Mouse (Mus musculus): ENCODE results near the gene Ralgapa1.
"Not testable (repeated sequence)": the region's sequence is repeated elsewhere in the genome, so short reads cannot be mapped to it uniquely, and the experiment has no call there.

The Ralgapa1 gene

GRCm38 (mm10) chr12:55798745-55799144, 22.2 kb downstream of the Ralgapa1 start:
- DNase-seq, result no peak

GRCm38 (mm10) chr12:55797103-55797502, 23.9 kb downstream of the Ralgapa1 start:
- DNase-seq, result no peak

GRCm38 (mm10) chr12:55794485-55794884, 26.5 kb downstream of the Ralgapa1 start:
- DNase-seq, result not testable (repeated sequence)

- no peak for DNase-seq
Measured at GRCm38 (mm10) chr12:55785252-55785651, 35.7 kb downstream of the Ralgapa1 start.

GRCm38 (mm10) chr12:55782662-55783061, 38.3 kb downstream of the Ralgapa1 start:
- no peak for DNase-seq

- DNase-seq, result no peak
Measured at GRCm38 (mm10) chr12:55778301-55778700, 42.7 kb downstream of the Ralgapa1 start.

- DNase-seq, result no peak
Measured at GRCm38 (mm10) chr12:55777356-55777755, 43.6 kb downstream of the Ralgapa1 start.

- no peak for DNase-seq
Measured at GRCm38 (mm10) chr12:55774316-55774715, 46.7 kb downstream of the Ralgapa1 start.

GRCm38 (mm10) chr12:55720319-55720718, 100.6 kb downstream of the Ralgapa1 start:
- no peak for DNase-seq

GRCm38 (mm10) chr12:55705881-55706280, 115.1 kb downstream of the Ralgapa1 start:
- DNase-seq, result no peak

- DNase-seq, result peak; percentile 28
Measured at GRCm38 (mm10) chr12:55666699-55667098, 154.3 kb downstream of the Ralgapa1 start.

- not testable (repeated sequence) for DNase-seq
Measured at GRCm38 (mm10) chr12:55663194-55663593, 157.8 kb downstream of the Ralgapa1 start.

- no peak for DNase-seq
Measured at GRCm38 (mm10) chr12:55648011-55648525, 172.9 kb downstream of the Ralgapa1 start.

- no peak for DNase-seq
Measured at GRCm38 (mm10) chr12:55626711-55627110, 194.3 kb downstream of the Ralgapa1 start.

GRCm38 (mm10) chr12:55623254-55623653, 197.7 kb downstream of the Ralgapa1 start:
- DNase-seq, result no peak

- no peak for DNase-seq
Measured at GRCm38 (mm10) chr12:55622615-55623245, 198.2 kb downstream of the Ralgapa1 start.

GRCm38 (mm10) chr12:55620321-55620720, 200.6 kb downstream of the Ralgapa1 start:
- DNase-seq, result no peak

- no peak for DNase-seq
Measured at GRCm38 (mm10) chr12:55610812-55611211, 210.2 kb downstream of the Ralgapa1 start.

- no peak for DNase-seq
Measured at GRCm38 (mm10) chr12:55607902-55608301, 213.1 kb downstream of the Ralgapa1 start.

GRCm38 (mm10) chr12:55604411-55604810, 216.6 kb downstream of the Ralgapa1 start:
- no peak for DNase-seq

GRCm38 (mm10) chr12:55600503-55600994, 220.4 kb downstream of the Ralgapa1 start:
- DNase-seq, result no peak

GRCm38 (mm10) chr12:55599639-55600502, 221.1 kb downstream of the Ralgapa1 start:
- DNase-seq, result no peak

GRCm38 (mm10) chr12:55598887-55599561, 221.9 kb downstream of the Ralgapa1 start, which contains the start of gene Insm2:
Gene Insm2 (plus strand): TSS chr12:55599427.
- no peak for DNase-seq

Data from right cerebral cortex, adult 18-20 months (tissue).